Mouse (Mus musculus): ENCODE results near the gene Pikfyve.

GRCm38 (mm10) chr1:65227681-65228080 is 41.2 kb downstream of the Pikfyve start:
- TF ChIP-seq CTCF (IDR thresholded peaks at IDR 0.05) (no peak), POLR2A (IDR thresholded peaks at IDR 0.05; ENCODE audit: insufficient read depth, low read depth, low read length) (no peak)
